Mouse (Mus musculus) kidney, adult 9 months (tissue): ENCODE measurements around the gene Ghr.
A peak's percentile ranks its signal among the peaks of the same experiment; 100 is the strongest.

Source experiments
- DNase-seq: peaks from one replicate; pipeline ENCODE4 v3.0.0; 2022

Gene Ghr

GRCm38 (mm10) chr15:3582807-3583636, at the start of gene Ghr:
Gene Ghr (minus strand): TSS chr15:3583492.
- peak; percentile 95 for DNase-seq

- no peak for DNase-seq
These were observed 39.5 kb upstream of the Ghr start for GRCm38 (mm10) chr15:3622746-3623145.

DNA sequence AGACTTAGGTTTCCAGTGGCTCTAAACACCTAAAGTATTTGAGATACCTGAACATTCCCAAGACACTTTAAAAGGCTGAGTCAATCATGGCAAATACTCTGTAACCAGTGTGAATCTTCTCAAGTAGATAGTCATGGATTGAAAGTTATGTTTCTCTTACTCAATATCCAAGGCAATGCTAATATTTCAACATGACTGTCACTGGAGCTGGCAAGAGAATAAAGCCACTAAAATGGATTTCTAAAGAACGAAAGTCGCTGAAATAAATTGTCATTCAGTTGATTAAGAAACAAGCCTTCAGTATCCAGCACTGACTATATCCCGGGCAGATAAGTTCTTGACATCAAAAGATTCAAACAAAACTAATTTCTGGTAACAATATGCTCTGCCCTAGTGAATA, 37.1 kb upstream of the Ghr start:
- DNase-seq = no peak

- peak; percentile 45 for DNase-seq
These were observed 35.0 kb upstream of the Ghr start for GRCm38 (mm10) chr15:3618311-3618710.

DNA sequence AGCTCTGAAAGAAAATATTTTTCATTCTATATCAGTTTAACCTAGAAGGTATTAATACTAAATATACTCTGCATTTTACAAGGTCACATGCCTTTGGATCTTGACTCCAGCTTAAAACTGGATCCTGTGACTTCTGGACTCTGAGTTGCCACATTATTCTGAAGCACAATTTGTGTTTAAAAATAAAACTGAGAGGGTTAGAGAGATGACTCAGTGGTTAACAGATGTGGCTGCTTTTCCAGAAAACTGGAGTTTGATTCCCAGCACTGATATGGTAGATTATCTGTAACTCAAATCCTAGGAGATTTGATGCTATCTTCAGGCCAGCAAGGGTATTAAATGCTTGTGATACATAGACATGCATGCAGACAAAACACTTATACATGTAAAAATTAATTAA, 28.7 kb upstream of the Ghr start:
- DNase-seq = no peak

- DNase-seq = no peak
These were observed 24.7 kb upstream of the Ghr start for GRCm38 (mm10) chr15:3607951-3608350.

GRCm38 (mm10) chr15:3602098-3602486, 18.8 kb upstream of the Ghr start:
- DNase-seq = no peak

DNA sequence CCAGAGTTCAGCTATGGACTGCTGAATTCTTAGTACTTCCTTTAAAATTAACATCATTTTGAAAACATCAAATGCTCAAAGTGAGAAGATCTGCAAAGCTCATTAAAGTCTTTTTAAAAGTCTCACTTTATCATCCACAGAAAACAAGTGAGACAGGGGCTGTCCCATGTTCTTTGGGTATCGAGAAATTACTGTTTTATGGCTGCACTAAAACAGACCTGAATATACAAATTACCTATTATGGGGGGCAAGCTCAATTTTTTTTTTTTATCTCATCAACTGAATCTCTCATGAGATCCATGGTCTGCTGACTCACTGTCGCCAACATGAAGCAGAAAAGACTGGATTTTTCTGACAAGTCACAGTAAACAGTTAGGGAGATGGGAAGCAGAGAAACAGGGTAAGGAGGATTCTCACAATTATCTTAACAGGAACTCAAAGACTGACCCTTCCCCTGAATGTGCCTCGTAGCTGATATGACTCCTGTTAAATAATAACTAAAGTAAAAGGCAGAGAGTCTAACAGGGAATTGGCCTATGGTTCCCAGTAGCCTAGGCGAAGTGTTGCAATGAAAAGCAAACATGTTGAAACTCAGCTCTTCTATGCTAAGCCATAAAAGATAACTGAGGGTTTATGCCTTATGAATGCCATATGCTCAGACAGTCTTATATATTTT, 18.3 kb upstream of the Ghr start:
- no peak for DNase-seq

DNA sequence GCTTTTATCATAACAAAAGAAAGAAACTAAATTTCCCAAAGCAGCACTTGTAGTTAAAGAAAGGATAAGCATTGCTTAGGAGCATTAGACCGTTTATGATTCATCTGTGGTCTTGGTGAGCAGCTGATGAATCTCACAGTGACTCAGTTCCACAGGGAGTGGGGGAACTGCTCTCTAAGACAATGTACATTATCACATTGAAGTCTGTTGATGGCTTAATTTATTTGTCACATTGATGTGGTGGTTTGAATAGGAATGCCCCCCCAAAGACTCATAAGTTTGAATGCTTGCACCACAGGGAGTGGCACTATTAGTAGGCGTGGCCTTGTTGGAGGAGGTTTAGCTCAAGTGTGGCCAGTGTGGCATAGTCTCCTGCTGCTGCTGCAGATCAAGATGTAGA, 4.6 kb upstream of the Ghr start:
- no peak for DNase-seq

DNA sequence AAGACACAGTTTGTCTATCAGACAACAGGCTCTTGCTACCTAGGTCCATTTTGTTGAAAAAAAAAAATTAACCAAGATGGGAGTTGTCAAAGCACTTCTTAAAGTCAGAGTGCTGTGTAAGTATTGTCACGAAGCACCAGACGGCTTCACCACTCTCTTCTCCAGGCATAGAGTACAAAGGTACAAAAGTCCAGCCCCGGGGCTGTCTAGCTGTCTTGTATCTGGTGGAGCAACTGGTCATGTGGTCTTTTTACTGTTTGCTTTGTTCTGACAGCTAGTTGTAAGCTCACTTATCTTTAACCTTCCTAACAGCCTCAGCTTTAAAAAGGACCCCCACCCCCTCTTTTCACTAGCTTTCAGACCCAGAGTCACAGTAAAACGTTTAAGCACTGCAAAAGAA, 1.1 kb upstream of the Ghr start:
- DNase-seq = peak; percentile 88

DNA sequence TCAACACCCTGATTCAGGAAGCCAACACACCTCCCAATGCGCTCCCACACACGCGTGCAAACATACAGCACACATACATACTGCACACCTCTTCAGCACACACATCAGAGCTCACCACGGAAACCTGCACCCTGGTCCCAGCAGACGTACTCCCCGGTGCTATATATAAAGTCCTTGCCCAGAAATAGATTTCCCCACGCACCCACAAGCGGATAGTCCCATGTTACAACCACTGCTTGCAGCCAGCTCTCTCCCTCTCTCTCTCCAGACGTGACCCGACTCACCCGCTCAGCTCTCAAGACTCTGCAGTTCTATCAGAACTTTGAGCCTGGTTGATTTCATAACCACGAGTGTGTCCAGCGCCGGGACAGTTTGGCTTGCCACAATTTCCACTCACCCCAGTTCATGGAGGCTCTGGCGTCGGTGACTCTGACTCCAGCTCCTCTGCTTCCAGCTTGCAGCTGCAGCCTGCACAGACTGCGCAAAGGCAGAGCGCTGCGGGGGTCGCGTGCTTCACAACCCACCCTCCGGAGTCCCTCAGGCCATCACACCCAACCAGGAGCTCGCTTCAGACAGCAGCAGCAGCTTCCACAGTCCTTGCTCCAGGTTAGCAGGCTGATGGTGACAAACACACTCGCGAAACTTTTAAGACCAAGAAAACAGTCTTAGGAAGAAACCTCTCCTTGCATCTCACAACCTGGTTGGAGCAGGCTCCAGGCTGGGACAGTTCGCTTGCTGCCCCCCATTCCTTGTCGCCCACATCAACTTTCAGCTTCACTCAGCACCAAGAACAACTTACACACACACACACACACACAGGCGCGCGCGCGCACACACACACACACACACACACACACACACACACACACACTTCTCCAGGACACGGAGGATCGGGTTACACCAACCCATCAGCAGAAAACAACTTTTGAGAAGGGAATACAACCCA, 1.2 kb downstream of the Ghr start:
- peak; percentile 80 for DNase-seq

DNA sequence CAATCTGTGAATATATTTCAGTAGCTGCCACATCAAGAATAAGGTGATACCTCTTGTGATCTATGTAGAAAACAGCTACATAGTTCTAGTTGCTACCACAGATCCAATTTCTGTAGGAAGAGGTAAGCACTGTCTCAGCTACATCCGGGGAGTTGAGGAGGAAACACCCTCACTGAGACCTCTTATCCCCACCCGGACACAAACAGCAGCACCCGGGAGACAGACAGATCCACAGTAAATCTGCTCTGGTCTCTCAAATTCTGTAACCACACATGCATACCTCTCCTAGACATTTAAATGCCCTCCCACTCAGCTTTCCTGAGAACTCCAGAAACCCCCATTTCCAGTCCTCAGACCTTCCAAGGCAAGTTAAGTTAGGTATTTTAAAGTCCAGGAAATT, 2.0 kb downstream of the Ghr start:
- peak; percentile 41 for DNase-seq

DNA sequence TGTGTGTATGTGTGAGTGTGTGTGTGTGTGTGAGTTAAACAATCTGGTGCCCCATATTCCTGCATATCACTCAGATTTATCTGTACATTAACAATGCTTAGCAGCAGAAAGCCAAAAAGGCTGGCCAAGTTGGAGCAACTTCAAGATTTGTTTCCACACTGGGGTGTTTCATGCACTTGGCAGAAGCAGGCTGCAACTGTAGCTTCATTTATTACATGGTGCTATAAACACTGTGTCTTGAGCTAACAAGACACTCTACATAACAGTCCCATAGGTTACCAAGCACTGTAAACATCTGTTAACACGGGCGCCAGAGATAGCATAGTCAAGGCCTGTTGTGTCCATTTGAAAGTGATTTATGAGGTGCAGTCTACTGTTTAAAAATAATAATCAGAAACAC, 3.1 kb downstream of the Ghr start:
- no peak for DNase-seq

- DNase-seq = peak; percentile 85
These were observed 4.9 kb downstream of the Ghr start for GRCm38 (mm10) chr15:3578286-3578980.

- peak; percentile 13 for DNase-seq
These were observed 14.0 kb downstream of the Ghr start for GRCm38 (mm10) chr15:3569178-3569903.

DNA sequence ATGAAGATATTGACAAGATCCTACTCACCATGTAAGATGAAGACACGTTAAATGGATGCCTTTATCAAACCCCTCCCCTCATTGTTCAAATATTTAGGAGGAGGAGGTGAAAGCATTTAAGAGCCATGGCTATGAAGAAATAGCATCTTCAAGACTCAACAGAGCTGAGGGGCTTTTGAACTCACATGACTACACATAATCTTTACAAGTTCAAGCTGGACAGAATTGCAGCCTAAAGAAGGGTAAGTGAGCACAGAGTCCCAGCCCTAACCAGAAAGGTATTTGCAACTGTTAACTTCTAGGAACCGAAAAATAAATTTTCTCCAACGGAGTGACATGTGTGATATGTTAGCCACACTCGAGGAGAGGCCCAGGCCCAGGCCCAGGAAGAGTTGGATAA, 18.7 kb downstream of the Ghr start:
- no peak for DNase-seq

DNA sequence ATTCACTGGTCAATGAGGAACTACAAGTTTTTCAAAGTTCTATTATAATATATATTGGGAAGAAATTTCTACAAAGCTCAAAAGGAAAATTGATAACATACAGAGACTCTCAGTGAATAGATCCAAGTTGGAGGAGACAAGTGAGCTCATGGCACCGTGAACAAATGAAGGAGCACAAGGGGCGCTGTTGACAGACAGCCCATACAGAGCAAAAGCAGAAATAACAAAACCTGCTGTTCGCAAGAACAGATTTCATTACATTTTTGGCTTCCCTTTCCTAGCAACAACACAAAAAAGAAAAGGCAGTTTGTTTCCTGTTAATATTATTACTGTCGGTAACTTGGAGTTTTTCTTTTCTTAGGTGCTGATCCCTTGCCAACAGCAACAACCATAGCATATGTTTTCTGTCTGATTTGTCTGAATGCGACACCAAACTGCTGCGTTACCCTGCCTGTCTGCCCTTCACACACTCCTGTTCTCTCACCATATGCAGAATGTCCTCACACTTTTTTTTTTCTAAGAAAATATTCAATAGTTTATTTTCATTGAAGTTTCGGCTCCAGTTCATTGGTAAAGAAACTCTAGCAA, 19.3 kb downstream of the Ghr start:
- no peak for DNase-seq

DNA sequence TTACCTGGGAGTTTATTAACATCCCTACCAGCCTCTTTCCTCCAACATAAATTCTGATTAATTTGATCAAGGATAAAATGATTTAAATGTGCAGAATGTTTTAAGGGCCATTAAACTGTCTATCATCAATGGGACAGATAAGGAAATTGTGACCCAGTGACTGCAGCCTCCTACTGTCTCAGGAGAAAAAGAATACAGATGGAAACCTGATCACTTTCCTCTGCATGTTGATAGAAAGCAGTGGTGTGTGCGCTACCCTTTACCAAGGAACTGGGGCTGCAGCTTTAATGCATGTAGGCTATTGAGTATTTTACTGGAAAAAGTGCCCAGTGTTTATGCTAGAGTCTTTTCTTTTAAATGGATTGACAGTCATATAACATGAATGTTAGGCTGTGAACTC, 19.8 kb downstream of the Ghr start:
- no peak for DNase-seq

DNA sequence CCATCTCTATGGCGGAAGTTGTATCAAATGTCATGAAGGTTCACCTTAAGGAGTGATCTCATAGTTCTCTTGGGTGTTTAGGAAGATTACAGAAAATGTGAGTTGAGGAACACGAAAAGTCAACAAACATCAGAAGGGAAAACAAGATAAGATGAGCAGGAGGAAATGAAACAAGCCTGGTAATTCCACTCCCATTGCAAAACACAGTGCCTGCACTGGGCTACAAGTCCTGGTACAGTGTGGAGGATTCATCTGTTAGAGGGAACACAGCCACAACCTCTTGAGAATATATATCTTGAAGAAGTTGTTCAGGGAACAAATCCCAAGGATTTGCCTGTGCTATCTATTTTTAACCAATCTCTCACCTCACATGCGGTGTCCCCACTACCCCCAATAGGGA, 24.8 kb downstream of the Ghr start:
- no peak for DNase-seq

DNA sequence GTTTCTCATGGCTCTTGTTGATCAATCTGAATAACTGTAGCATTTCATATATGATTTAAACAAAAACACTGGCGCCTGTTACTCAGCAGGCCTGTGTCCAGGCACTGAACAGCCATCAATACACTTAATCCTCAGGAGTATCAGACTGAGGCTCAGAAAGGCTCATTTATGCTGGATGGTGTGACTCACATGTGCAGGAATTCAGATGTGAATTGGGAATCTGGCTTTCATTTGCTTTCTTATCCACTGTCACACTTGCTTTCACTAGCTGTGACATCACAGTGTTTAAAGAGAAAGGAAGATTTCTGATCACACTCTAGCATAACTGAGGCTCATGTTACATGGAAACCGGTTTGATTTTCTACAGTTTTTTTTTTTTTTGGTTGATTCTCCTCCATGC, 39.0 kb downstream of the Ghr start:
- DNase-seq = no peak

GRCm38 (mm10) chr15:3536309-3536900, 46.9 kb downstream of the Ghr start:
- peak; percentile 28 for DNase-seq
